Mouse (Mus musculus): ENCODE measurements around the gene Zfp978.
A peak's percentile ranks its signal among the peaks of the same experiment; 100 is the strongest.
"Not testable (repeated sequence)": the region's sequence is repeated elsewhere in the genome, so short reads cannot be mapped to it uniquely, and the experiment has no call there.

Zfp978 gene

DNA sequence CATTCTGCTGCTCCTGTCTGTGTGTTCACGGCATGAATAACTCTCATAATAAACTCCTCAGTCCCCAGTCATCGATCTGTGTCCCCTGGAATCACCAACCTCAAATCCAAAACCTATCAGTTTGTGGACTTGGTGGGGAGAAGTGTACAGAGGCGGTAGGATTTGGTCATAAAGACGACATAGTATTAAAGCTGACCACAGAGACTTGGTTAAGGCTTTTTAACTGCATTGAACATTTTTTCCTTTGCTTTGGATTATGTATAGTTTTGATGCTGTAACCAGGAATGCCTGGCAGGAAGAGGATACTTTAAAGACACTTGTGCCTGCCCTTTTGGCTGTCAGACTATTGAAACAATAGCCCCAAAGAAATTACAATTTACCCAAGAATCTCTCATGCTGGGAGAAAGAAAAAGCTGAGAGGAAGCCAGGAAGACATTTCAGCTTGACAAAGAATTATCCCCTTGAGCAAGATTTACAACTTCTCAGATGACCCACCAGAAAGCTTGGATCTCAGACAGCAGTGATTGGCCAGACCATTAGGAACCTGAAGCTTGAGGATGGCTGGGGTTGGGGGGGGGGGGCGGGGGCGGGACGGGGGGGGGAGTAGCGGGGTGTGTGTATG lies 56.2 kb downstream of the Zfp978 start:
- peak; percentile 90 for DNase-seq

DNA sequence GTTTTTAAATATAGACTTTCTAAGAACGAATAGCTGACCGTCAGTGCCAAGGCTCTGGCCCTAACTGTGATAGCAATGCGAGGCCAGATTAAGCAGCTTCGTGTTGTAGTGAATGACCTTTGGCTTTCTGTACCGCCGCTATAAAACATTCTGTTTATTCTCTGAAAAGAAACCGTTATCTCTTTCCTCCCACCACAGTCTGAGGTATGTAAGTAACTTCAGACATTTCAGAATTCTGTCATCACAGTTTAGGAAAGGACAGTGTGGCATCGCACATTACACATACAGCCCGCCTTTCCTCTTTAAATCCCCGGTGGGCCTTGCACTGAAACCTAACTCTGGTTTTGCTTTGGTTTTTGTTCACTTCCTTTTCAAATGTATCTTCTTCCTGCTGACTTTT lies 56.8 kb downstream of the Zfp978 start:
- DNase-seq = no peak

DNA sequence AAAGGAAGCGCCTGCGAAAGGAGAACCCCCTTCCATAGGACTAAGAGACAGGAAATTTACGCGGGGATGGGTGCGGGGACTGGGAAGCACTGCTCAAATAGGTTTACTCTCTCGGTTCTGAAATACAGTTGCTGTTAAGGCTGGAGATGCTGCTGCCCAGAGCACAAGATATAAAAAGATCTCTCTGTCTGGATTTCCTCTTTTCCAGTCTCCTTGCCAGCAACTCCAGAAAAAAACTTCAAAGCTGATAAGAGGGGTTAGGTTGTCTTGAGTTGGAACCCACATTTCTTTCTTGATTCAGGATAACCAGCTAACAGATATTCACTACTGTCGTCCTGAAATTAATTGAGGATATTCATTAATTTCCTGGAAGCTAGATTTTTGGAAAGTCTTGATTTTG lies 57.2 kb downstream of the Zfp978 start:
- not testable (repeated sequence) for DNase-seq

DNA sequence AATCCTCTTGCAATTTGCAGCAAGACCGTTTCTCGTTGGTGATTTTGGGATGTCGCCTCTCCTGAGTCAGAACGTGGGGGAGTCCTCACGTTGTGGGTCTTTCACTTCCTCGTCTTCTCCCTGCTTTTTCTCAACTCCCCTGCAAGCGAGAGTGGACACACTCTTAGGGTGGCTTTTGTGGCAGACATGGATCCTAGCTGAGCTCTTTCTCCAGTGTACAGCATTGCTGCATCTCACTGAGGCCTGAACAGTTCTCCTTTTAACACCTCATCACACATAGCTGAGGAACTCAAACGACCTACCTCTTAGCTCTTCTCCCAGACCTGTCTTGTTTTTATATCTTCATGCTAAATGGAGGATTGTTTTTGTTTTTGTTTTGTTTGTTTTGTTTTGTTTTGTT lies 58.1 kb downstream of the Zfp978 start:
- DNase-seq = peak; percentile 77

DNA sequence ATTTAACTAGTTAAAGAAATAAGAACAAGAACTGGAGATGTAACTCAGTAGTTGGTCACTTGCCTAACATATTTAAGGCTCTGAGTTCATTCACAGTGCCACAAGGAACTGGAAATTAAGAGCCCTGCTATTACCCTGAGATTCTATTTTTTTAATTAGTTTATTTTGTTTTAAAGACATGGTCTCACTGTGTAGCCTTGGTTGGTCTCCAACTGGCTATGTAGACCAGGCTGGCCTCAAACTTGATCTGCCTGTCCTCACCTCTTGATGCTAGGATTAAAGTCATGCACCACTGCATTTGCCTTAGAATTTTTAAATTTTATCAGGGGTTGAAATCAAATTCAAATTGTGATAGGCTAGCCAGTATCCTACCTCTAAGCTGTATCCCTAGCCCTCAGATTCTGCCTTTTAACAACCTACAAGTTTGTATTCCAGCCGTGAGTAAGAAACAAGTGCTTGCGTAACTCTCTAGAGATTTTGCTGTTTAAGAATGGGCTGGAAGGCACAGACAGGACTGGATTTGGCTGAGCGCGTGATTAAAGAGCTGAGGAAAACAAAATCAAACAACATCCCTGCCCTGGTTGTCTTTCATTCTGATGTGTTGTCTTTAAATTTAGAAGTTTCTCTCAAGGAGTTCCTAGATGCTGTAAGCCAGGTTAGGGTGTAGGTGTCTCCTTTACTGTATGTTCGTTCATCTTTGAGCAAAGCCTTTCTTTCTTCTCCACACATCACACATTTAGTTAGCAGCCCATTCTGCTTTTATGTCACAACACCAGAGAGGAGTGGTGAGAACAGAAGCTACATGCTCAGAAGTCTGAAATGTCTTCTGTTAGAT lies 58.9 kb downstream of the Zfp978 start:
- DNase-seq = peak; percentile 90

DNA sequence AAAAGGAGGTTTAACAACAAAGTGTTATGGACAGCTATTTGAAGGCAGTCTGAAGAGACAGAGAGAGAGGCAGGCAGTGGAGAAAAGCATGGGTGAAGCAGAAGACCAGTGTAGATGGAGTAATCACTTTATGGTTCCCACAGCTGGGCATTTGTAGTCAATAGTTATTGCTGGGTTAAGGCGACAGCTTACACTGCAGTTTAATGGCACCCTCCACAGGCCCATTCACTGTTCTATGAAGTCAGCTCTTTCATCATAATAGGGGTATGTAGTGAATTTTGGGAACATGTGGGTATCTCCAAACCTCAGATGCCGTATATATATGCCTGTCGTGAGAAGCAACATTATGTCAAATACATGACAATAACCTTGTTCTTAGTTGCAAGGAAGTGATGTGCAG lies 59.7 kb downstream of the Zfp978 start:
- peak; percentile 88 for DNase-seq

DNA sequence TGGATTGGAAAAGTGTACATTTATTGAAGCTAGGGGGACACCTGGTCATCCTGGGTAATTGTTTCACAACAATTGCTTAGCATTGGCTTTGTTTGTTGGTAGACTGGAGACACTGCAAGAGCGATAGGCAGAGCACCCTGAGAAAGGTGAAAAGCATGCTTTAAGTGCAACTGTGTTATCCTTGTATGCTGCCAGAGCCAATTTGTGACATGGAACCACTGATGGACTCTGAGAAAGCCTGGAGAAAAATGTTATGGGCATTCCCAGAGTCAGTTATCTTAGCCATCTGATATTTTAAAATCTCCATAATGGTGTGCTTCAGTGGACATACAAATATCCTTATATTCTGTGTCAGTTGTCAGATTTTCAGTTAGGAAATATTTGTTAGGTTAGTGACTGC lies 60.2 kb downstream of the Zfp978 start:
- DNase-seq = peak; percentile 93

DNA sequence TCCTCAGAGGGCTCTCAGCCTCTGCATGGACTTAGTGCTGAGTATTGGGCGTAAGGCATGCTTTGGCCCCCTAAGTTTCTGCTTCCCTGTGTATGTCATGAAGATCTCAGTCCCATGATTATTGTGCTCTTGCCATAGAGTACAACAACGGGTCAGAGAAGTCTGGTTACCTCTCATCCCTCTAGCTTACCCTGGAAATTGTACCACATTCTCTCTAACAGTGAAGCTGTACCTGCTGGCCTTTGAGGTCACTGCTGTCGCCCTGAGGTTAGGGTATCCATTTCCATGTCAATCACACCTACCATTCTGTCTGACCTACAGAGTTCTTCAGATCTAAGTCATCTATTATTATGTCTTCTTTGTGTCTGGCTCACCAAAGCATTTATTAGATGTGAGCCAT lies 62.0 kb downstream of the Zfp978 start:
- DNase-seq = peak; percentile 93

DNA sequence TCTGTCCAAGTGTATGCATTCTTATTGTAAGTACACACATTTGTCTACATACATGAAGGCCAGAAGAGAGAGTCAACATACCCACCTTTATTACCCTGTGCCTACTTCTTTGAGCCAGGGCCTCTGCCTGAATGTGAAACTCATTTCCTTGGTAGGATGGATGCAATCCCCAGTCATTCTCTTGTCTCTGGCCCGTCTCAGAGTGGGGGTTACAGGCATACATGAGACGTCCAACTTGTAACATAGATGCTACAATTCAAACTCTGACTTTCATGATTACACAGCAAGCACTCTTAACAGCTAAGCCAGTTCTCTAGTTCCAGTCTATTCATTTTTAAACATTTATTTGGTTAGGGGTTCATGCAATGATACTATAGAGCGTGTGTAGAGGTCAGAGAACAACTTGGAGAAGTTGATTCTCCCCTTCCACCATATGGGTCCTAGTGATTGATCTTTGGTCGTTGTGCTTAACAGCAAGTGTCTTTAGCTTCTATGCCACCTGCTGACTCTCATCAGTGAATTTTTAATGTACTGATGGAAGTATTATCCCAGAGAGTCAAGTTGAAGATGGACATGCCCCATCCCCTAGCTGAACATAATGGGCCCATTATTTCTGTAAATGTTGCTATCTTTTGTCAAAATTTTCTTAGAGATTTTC lies 62.7 kb downstream of the Zfp978 start:
- peak; percentile 93 for DNase-seq

DNA sequence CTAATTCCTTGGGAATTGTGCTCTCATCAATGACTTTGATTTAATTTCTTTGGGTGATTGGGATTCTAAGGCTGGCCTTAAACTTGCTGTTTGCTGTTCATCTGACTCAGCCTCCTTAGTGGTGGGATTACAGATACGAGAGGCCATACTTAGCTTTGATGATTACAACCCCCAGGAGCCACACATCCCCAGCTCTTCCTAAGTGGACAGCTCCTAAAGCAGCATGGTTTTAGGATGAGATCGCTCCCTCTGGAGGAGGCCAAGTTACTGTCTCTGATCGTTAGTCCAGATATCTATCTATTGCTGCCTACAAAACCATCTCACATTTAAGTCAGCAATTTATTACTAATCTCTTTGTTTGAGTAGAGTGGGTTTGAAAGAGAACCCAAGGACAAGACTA lies 63.3 kb downstream of the Zfp978 start:
- peak; percentile 80 for DNase-seq

DNA sequence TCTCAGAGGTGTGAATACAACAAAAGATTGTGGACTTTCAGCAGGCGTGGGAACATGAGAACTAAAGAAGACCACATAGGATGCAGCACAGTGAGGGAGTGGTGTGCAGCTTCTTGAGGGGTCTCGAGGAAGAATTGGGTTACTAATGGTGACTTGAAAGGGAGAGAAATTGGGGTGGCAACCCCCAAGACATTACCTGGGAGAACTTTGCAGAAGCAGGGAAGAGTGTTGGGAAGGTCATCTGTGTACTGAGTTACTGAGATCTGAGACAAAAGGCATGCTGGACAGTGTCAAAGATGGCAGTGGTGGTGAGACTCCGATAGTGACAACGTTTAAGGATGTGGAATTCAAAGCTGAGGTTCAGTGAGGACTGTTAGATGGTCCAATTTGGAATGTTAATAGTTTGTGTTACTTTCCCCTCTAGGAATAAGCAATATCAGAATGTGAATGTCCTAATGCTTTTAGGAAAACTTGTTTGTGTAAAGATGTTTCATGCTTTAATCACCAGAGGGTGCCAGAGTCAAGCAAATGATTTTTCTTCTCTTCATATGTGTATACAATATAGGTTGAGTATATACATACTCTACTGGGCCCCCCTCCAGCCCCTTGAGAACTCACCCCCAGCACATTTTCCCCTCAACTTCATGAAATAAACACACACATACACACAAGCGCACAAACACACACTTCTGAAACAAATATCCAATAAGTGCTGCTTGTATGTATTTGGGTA lies 64.7 kb downstream of the Zfp978 start:
- peak; percentile 91 for DNase-seq

DNA sequence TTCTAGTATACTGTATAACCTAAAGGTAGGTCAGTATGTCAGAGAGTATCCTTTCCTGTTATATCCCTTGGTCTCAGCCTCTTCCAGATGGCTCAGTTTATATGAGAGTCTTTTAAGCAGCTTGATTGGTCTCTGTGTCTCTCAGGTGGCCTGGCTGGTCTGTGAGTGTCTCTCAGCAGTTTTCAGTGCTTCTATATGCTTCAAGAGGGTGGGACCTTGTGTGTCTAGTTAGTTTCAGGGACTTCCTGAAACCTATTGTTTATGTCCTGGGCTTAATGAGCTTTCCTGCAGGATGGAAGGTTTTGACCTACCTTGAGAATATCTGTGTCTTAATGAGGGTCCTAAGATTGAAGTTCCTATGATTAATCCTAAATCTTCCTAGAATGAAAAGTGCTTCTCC lies 69.5 kb downstream of the Zfp978 start:
- peak; percentile 92 for DNase-seq

DNA sequence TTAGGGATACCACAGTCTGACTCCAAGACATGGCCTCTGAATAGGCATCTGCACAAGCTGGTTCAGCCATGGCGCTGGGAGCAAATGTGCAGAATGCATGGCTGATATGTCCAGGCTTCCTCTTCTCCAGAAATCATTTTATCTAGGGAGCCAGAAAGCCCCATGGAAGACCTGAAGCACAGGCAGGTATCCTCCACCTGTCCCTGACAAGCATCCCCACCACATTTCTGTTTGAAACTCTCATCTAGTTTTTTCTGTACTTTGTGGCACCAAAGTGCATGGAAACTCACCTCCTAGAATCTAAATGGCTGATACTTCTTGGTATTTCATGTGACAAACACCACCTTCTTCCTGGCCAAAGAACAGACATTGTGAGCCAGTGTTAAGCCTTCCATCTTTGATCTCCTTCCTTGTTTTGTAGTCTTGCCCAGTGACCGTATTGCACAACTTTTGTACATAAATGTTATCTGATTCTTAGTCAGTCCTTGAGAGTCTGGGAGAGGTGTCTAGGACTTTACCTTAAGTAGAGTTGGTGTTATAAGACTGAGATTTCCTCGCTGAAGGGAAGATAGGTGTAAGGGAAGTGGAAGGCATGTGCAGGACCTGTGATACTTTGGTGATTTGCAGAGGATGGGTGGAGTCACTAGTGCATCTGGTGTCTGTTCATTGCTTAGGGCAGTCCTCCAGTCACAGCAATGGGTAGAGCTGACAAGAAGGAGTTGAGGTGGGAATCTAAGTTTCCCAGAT lies 70.8 kb downstream of the Zfp978 start:
- peak; percentile 94 for DNase-seq

DNA sequence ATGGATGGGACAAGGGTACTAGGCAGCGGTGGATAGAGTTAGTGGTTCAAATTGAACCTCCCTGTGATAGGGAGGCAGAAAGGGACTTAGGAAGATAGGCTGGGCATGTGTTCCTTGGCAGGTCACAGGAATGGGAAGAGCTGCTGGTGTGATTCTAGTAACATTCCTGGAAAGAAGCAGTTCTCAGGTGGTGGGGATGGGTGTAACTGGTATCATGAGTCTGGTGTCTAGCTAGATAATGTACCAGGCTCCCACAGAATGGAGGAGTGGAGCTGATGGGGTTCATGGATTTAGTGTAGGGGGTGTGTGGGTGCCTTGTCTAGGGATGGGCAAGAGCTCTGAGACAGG lies 71.3 kb downstream of the Zfp978 start:
- no peak for DNase-seq

DNA sequence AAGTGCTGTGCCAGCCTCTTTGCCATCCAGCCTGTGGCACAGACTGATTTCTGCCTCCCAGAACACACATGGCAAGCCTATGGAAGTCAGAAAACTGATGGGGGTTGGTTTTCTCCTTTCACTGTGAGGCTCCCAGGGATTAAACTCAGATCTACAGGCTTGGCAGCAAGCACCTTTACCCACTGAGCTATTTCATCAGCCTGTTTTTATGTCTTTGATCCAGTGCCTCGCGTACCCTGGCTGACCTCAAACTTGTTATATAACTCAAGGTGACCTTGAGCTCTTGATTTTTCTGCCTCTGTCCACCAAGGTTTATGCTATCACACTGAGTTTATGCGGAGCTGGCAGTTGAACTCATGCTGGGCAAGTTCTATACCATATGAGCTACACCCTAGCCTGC lies 71.9 kb downstream of the Zfp978 start:
- no peak for DNase-seq

DNA sequence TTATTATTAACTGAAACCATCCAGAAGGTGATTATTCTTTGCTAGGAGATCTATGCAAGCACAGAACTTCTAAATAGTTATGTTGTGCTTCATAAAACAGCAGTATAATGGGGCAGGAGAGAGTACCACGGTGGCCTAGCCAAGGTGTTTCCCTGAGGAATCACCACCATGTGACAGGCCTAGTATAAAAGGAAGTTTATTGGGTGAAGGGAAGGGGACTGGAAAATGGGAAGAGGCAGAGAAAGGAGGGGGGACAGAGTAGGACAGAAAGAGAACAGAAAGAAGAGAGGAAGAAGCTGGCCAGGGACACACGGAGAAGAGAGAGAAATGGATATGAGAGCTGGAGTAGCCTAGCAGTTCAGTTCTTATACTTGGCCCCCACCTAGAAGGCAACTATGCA lies 72.8 kb downstream of the Zfp978 start:
- DNase-seq = peak; percentile 95
